Mouse (Mus musculus): ENCODE measurements around the gene Trim11. TPM values are rescaled to one million over a fixed set of nuclear protein-coding genes. Genes with fewer than 3 reads are reported as not detected.

The Trim11 gene
- polyA plus RNA-seq, 1 experiment from 2014 or later = 20.7 TPM

DNA sequence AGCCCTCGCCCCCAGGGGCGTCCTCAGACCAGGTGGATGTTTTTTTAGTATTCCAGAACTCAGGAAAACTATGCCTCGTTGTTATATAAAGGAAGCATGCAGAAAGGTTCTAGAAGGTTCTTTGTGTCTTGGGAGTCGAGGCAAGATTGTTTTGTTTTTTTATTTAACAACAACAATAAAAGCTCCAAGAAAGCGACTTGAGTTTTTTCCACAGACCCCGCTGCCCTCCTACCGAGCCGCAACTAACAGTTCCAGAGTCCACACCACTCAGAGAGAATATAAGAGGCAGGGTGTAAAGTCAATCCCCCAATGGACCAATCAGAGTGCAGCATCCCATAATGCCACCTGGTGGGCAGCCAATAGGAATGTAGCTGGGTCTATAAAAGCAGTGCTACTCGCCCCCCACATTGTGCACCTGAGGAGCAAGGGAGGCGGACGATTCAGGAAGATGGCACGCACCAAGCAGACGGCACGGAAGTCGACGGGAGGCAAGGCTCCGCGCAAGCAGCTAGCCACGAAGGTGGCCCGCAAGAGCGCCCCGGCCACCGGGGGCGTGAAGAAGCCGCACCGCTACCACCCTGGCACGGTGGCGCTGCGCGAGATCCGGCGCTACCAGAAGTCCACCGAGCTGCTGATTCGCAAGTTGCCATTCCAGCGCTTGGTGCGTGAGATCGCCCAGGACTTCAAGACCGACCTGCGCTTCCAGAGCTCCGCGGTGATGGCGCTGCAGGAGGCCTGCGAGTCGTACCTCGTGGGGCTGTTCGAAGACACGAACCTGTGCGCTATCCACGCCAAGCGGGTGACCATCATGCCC, 16.3 kb upstream of the Trim11 start:
- Histone ChIP-seq H3K4me3 (ENCODE audit: low read depth, low read length) (no peak overlapping the region), H3K36me3 (ENCODE audit: control insufficient read depth, insufficient read depth, low read length) (peaks cover 14% of the 10 kb centered on the region), H3K27ac (ENCODE audit: low read depth, low read length) (no peak overlapping the region), H3K9me3 (replicated peaks; ENCODE audit: control insufficient read depth, low read length) (0 out of 2 replicates have a peak, but pooled peaks cover 5% of the 10 kb centered on the region), H3K4me1 (ENCODE audit: control insufficient read depth, insufficient read depth, low read length) (peaks cover 26% of the 10 kb centered on the region), H3K27me3 (replicated peaks; ENCODE audit: control insufficient read depth, insufficient read depth, low read length) (0 out of 2 replicates have a peak, but pooled peaks cover 4% of the 10 kb centered on the region), H3K4me2 (ENCODE audit: low read length) (no peak overlapping the region), H3K9ac (ENCODE audit: low read length) (no peak overlapping the region)
- ATAC-seq (no peak), DNase-seq (ENCODE audit: low spot score) (no peak)
- 73% methylated on average over 50 of the region's 50 CpGs for WGBS

DNA sequence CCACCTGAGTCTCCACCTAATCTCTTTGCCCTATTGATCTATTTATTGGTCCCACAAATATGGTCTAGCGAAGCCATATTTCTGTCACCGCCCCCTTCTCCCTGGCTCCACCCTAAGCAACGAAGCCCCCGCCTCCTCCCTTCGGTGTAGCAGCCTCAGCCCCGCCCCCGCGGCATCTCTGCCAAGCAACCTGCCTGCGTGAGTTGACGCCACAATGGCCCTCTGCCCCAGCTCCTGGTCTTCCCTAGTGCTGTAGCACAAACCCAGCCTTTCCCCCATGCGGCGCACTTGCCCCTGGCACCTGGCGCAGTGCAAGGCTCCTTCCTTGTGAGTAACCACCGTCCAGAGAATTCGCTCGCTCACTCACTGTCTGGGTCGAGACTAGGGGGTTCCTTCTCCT, 14.3 kb upstream of the Trim11 start:
- 36% methylated on average over 17 of the region's 17 CpGs for WGBS
- ATAC-seq (no peak), DNase-seq (ENCODE audit: low spot score) (no peak)
- Histone ChIP-seq H3K9ac (ENCODE audit: low read length) (no peak overlapping the region), H3K4me1 (ENCODE audit: control insufficient read depth, insufficient read depth, low read length) (peaks cover 8% of the 10 kb centered on the region), H3K27me3 (replicated peaks; ENCODE audit: control insufficient read depth, insufficient read depth, low read length) (0 out of 2 replicates have a peak, but pooled peaks cover 4% of the 10 kb centered on the region), H3K4me3 (ENCODE audit: low read depth, low read length) (no peak overlapping the region), H3K27ac (ENCODE audit: low read depth, low read length) (no peak overlapping the region), H3K9me3 (replicated peaks; ENCODE audit: control insufficient read depth, low read length) (0 out of 2 replicates have a peak, but pooled peaks cover 5% of the 10 kb centered on the region), H3K36me3 (ENCODE audit: control insufficient read depth, insufficient read depth, low read length) (peaks cover 3% of the 10 kb centered on the region; the same call in 1 of the 2 replicates), H3K4me2 (ENCODE audit: low read length) (no peak overlapping the region)

DNA sequence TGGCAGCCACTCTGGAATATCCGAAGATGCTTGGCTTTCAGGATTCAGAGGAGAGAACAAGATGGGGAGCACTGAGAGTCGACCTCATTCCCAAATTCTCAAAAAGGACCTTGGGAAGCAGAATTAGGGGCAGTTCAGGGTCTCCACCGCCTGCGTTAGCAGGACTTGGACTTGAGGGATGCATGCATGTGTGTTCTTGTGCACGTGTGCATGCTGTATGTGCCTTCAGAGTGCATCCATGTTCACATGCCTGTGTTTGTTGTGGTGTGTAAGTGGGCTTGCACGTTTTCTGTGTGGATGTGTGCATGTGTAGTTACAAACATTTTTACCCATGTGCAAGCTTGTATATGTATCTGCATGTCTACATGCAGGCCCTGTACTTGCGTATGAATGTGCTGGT, 13.7 kb upstream of the Trim11 start:
- H3K4me2 ChIP-seq (ENCODE audit: low read length) = no peak overlapping the region
- WGBS = 83% methylated on average over 7 of the region's 7 CpGs

DNA sequence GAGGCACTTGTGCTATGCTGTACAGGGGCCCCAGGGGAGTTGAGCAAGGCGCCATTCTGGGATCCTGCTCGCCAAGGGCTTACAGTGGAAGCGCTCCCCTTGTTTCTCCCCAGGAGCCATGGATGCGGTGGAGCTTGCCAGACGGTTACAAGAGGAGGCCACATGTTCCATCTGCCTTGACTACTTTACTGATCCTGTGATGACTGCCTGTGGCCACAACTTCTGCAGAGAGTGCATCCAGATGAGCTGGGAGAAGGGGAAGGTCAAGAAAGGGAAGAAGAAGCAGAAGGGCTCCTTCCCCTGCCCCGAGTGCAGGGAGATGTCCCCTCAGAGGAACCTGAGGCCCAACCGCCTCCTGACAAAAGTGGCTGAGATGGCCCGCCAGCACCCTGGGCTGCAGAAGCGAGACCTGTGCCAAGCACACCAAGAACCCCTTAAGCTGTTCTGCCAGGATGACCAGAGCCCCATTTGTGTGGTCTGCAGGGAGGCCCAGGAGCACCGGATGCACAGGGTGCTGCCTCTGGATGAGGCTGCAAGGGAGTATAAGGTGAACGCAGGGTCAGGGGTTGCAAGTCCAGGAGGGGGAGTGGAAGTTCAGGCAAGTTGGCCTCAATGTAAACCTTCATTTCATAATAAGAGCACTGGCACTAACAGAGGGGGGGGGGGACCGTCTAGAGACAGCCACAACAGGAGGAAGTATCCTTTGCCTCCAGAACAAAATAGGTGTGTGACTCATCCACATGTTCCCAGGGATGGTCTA, 12.7 kb upstream of the Trim11 start:
- Histone ChIP-seq H3K9ac (ENCODE audit: low read length) (no peak overlapping the region), H3K27me3 (replicated peaks; ENCODE audit: control insufficient read depth, insufficient read depth, low read length) (0 out of 2 replicates have a peak, but pooled peaks cover 4% of the 10 kb centered on the region), H3K4me1 (ENCODE audit: control insufficient read depth, insufficient read depth, low read length) (no peaks in the 10 kb centered on the region), H3K4me2 (ENCODE audit: low read length) (no peak overlapping the region), H3K4me3 (ENCODE audit: low read depth, low read length) (no peak overlapping the region), H3K36me3 (ENCODE audit: control insufficient read depth, insufficient read depth, low read length) (0 out of 2 replicates have a peak, but pooled peaks cover 6% of the 10 kb centered on the region), H3K9me3 (replicated peaks; ENCODE audit: control insufficient read depth, low read length) (0 out of 2 replicates have a peak, but pooled peaks cover 5% of the 10 kb centered on the region), H3K27ac (ENCODE audit: low read depth, low read length) (no peak overlapping the region)
- 53% methylated on average over 12 of the region's 12 CpGs for WGBS
- no peak for DNase-seq (ENCODE audit: low spot score)
- ATAC-seq = no peak

More for the DNA sequence above, 13.7 kb upstream of the Trim11 start:
- Histone ChIP-seq H3K9ac (ENCODE audit: low read length) (no peak overlapping the region), H3K36me3 (ENCODE audit: control insufficient read depth, insufficient read depth, low read length) (0 out of 2 replicates have a peak, but pooled peaks cover 3% of the 10 kb centered on the region), H3K4me3 (ENCODE audit: low read depth, low read length) (no peak overlapping the region), H3K27me3 (replicated peaks; ENCODE audit: control insufficient read depth, insufficient read depth, low read length) (0 out of 2 replicates have a peak, but pooled peaks cover 4% of the 10 kb centered on the region), H3K27ac (ENCODE audit: low read depth, low read length) (no peak overlapping the region), H3K4me1 (ENCODE audit: control insufficient read depth, insufficient read depth, low read length) (peaks cover 4% of the 10 kb centered on the region; the same call in 1 of the 2 replicates), H3K9me3 (replicated peaks; ENCODE audit: control insufficient read depth, low read length) (0 out of 2 replicates have a peak, but pooled peaks cover 5% of the 10 kb centered on the region)
- DNase-seq (ENCODE audit: low spot score) (no peak), ATAC-seq (no peak)

DNA sequence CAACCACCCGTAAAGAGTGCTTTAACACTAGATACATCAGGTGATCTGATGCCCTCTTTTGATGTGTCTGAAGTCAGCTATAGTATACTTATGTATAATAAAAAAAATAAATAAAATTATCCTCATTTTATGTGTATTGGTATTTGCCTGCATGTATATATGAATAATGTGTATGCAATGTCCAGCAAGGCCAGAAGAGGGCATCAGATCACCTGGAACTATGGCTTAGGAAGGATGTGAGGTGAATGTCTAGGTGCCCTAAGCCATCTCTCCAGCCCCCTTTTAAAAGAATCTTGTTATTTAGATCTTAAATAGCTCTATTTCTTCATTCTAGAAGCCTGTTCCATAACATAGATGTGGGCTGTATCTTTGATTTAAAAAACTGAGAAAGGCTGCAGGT, 10.5 kb upstream of the Trim11 start:
- H3K4me3 ChIP-seq (ENCODE audit: low read depth, low read length) = no peak overlapping the region
- peaks cover 9% of the 10 kb centered on the region; the same call in 1 of the 2 replicates for H3K36me3 ChIP-seq (ENCODE audit: control insufficient read depth, insufficient read depth, low read length)
- H3K27me3 ChIP-seq (replicated peaks; ENCODE audit: control insufficient read depth, insufficient read depth, low read length) = no peaks in the 10 kb centered on the region
- no peaks in the 10 kb centered on the region for H3K9me3 ChIP-seq (replicated peaks; ENCODE audit: control insufficient read depth, low read length)
- H3K9ac ChIP-seq (ENCODE audit: low read length) = no peak overlapping the region
- H3K4me2 ChIP-seq (ENCODE audit: low read length) = no peak overlapping the region
- DNase-seq (ENCODE audit: low spot score) (no peak), ATAC-seq (no peak)
- 94% methylated on average over 1 of the region's 1 CpGs for WGBS
- H3K27ac ChIP-seq (ENCODE audit: low read depth, low read length) = no peak overlapping the region
- H3K4me1 ChIP-seq (ENCODE audit: control insufficient read depth, insufficient read depth, low read length) = no peaks in the 10 kb centered on the region

DNA sequence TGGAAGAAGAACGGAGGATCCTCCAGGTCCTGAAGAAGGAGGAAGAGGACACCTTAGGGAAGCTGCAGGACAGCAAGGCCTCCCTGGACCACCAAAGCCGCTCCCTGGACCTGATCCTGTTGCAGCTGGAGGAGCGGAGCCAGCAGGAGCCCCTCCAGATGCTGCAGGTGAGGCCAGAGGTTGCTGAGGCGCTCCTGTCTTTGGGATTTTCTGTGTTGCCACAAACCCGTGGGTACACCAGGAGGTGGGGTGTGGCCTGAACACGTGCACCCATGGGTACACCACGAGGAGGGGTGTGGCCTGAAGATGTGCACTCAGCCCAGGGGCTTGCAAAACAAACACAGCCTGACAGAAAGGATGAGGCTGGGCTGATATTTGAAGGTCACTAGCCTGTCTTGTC, 9.3 kb upstream of the Trim11 start:
- 88% methylated on average over 7 of the region's 7 CpGs for WGBS
- no peaks in the 10 kb centered on the region for H3K4me1 ChIP-seq (ENCODE audit: control insufficient read depth, insufficient read depth, low read length)
- DNase-seq (ENCODE audit: low spot score) (no peak), ATAC-seq (no peak)
- H3K36me3 ChIP-seq (ENCODE audit: control insufficient read depth, insufficient read depth, low read length) = peaks cover 13% of the 10 kb centered on the region; the same call in 1 of the 2 replicates
- H3K9ac ChIP-seq (ENCODE audit: low read length) = no peak overlapping the region
- no peak overlapping the region for H3K27ac ChIP-seq (ENCODE audit: low read depth, low read length)
- no peak overlapping the region for H3K4me2 ChIP-seq (ENCODE audit: low read length)
- no peaks in the 10 kb centered on the region for H3K27me3 ChIP-seq (replicated peaks; ENCODE audit: control insufficient read depth, insufficient read depth, low read length)
- H3K9me3 ChIP-seq (replicated peaks; ENCODE audit: control insufficient read depth, low read length) = no peaks in the 10 kb centered on the region
- no peak overlapping the region for H3K4me3 ChIP-seq (ENCODE audit: low read depth, low read length)

DNA sequence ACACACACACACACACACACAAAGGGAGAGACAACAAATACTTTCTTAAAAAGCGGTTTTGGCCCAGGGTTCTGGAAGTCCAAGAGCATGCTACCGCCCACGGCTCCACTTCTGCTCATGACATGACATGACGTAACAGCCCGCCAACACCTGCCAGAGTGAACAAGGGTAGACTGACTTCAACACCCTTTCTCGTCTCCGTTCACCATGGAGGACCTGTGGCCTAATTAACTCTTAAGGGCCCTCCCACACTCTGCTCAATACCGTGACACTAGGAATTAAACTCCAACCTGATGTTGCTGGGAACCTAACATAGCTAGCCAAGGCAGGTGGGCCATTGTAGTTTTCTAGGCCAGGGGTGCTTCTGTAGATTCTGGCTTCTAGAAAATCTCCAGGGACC, 8.9 kb upstream of the Trim11 start:
- 83% methylated on average over 8 of the region's 8 CpGs for WGBS
- H3K9me3 ChIP-seq (replicated peaks; ENCODE audit: control insufficient read depth, low read length) = no peaks in the 10 kb centered on the region
- no peaks in the 10 kb centered on the region for H3K4me1 ChIP-seq (ENCODE audit: control insufficient read depth, insufficient read depth, low read length)
- ATAC-seq (no peak), DNase-seq (ENCODE audit: low spot score) (no peak)
- H3K27me3 ChIP-seq (replicated peaks; ENCODE audit: control insufficient read depth, insufficient read depth, low read length) = no peaks in the 10 kb centered on the region
- peaks cover 13% of the 10 kb centered on the region; the same call in 1 of the 2 replicates for H3K36me3 ChIP-seq (ENCODE audit: control insufficient read depth, insufficient read depth, low read length)
- H3K4me3 ChIP-seq (ENCODE audit: low read depth, low read length) = no peak overlapping the region
- no peak overlapping the region for H3K27ac ChIP-seq (ENCODE audit: low read depth, low read length)
- H3K9ac ChIP-seq (ENCODE audit: low read length) = no peak overlapping the region
- no peak overlapping the region for H3K4me2 ChIP-seq (ENCODE audit: low read length)

DNA sequence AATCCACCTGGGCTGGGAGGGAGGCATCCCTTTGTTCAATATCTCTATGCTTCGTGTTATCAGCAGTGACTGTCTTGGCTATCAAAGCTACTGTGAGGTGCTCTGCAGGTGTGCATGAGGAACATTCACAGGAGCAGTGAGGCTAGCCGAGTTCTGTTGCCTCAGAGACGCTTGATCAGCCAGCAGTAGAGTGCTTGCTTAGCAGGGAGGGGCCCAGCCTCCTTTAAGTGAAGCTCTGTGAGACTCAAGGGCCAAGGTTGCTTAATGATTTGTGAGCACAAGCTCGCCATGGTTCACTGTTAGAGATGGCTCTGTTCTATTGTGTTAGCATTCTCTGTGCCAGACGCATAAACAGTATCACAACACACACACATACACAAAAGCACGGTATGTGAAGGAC, 8.2 kb upstream of the Trim11 start:
- H3K9ac ChIP-seq (ENCODE audit: low read length) = no peak overlapping the region
- H3K4me3 ChIP-seq (ENCODE audit: low read depth, low read length) = no peak overlapping the region
- no peak for ATAC-seq
- DNase-seq (ENCODE audit: low spot score) = no peak
- peaks cover 13% of the 10 kb centered on the region; the same call in 1 of the 2 replicates for H3K36me3 ChIP-seq (ENCODE audit: control insufficient read depth, insufficient read depth, low read length)
- WGBS = 76% methylated on average over 6 of the region's 6 CpGs
- no peaks in the 10 kb centered on the region for H3K9me3 ChIP-seq (replicated peaks; ENCODE audit: control insufficient read depth, low read length)
- H3K27ac ChIP-seq (ENCODE audit: low read depth, low read length) = no peak overlapping the region
- no peak overlapping the region for H3K4me2 ChIP-seq (ENCODE audit: low read length)
- H3K4me1 ChIP-seq (ENCODE audit: control insufficient read depth, insufficient read depth, low read length) = no peaks in the 10 kb centered on the region
- H3K27me3 ChIP-seq (replicated peaks; ENCODE audit: control insufficient read depth, insufficient read depth, low read length) = no peaks in the 10 kb centered on the region
